Mouse (Mus musculus): ENCODE measurements around the gene Acoxl.

- TF ChIP-seq POLR2A (IDR thresholded peaks at IDR 0.05; ENCODE audit: low read depth, low read length) (no peak), CTCF (IDR thresholded peaks at IDR 0.05; ENCODE audit: borderline replicate concordance, insufficient read depth, low read length) (no peak)
Observed at GRCm38 (mm10) chr2:128096070-128096469, 257.4 kb downstream of the Acoxl start.
